Mouse (Mus musculus): ENCODE results near the gene Pdia6. TPM values are rescaled to one million over a fixed set of nuclear protein-coding genes. Genes with fewer than 3 reads are reported as not detected.
A peak's percentile ranks its signal among the peaks of the same experiment; 100 is the strongest.

Pdia6 gene
- total and polyA plus RNA-seq, 2 experiments from 2014 or later = 76.3 to 194 TPM

DNA sequence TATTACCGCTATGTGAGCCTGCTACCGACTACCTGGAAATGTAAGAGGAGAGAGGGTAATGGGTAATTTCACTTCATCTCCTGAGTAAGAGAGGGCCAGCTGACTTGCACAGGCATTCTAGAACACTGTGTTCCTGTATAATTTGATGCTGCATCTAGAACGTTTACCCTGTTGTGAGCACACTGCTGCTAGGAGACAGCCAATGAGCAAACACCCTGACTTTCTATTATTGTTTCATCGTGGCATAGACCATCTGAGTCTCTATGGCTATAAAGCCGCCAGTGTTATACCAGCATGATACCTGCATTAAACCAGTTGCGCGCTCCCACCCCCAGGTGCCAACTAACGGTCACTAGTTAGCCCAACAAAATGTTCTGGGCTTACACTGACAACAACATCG is 24.7 kb upstream of the Pdia6 start:
- Histone ChIP-seq H3K4me1 (ENCODE audit: insufficient read depth, low read length) (no peaks in the 10 kb centered on the region), H3K4me3 (ENCODE audit: low read length) (no peak overlapping the region), H3K9ac (replicated peaks; ENCODE audit: low read length) (no peak overlapping the region), H3K27me3 (ENCODE audit: insufficient read depth, low read length) (no peaks in the 10 kb centered on the region), H3K27ac (no peak overlapping the region), H3K36me3 (ENCODE audit: insufficient read depth, low read length) (no peaks in the 10 kb centered on the region), H3K4me2 (ENCODE audit: low read depth, low read length) (no peak overlapping the region), H3K9me3 (ENCODE audit: low read length) (no peaks in the 10 kb centered on the region)
- no peak for TF ChIP-seq CTCF (IDR thresholded peaks at IDR 0.05; ENCODE audit: low read depth)
- DNase-seq (ENCODE audit: low spot score) (no peak), ATAC-seq (no peak)
- 91% methylated on average over 9 of the region's 9 CpGs for WGBS

DNA sequence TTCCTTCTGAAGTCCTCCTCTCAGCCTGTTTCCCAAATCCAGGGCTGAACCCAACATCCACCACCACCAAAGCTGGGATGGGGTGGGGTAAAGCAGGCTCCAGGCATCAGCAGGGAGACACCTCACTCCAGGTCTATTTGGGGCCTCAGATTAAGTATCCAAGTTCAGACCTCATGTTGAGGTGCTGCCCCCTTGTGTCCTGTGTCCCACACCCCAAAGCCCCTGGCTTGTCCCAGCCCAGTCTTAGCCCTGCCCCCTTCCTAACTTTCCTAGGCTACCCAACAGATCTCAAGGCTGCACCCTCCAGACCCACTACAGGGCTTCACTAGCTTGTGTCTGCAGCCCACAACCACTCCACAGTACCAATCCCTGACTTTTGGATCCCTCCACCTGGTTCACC is 24.3 kb upstream of the Pdia6 start:
- Histone ChIP-seq H3K36me3 (ENCODE audit: insufficient read depth, low read length) (no peaks in the 10 kb centered on the region), H3K27me3 (ENCODE audit: insufficient read depth, low read length) (no peaks in the 10 kb centered on the region), H3K4me3 (ENCODE audit: low read length) (no peak overlapping the region), H3K27ac (no peak overlapping the region), H3K9me3 (ENCODE audit: low read length) (no peaks in the 10 kb centered on the region), H3K4me2 (ENCODE audit: low read depth, low read length) (no peak overlapping the region), H3K9ac (replicated peaks; ENCODE audit: low read length) (no peak overlapping the region), H3K4me1 (ENCODE audit: insufficient read depth, low read length) (no peaks in the 10 kb centered on the region)
- peak; percentile 30 for TF ChIP-seq CTCF (IDR thresholded peaks at IDR 0.05; ENCODE audit: low read depth)
- DNase-seq (ENCODE audit: low spot score) (no peak), ATAC-seq (no peak)

DNA sequence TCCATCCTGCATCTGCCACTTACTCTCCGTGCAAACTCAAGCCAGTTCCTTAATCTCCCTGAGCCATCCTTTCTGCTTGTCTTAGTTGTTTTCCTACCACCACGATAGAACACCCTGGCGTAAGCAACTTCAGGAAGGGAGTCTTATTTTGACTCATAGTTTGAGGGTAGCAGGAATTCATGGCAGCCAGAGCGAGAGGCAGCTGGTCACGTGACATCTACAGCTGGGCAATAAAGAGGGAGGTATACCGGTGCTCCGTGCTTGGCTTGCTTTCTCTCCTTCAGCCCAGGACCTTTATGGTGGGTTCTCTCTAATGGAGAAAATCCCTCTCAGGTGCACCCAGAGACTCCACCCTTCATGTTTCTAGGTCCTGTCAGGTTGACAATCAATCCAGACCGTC is 15.4 kb upstream of the Pdia6 start:
- no peak for DNase-seq (ENCODE audit: low spot score)

DNA sequence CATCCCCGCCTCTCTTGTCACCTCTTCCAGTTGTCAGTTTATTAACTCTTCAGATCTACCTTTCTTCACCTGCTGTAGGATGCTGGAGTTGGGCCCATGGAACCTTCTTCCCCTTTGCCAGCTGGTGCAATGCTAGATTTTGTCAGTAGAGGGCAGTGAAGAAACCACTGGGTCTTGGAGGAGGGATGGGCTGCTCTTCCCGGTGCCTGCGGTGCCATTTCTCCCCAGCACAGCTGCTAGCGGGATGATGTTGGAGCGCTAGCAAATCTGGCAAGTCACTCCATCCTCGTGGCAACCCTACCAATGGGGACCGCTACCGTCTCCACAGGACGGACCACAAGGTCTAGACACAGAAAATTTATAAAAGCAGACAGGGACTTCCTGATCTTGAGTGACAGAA is 13.3 kb upstream of the Pdia6 start:
- Histone ChIP-seq H3K4me2 (ENCODE audit: low read depth, low read length) (peak overlapping the region; percentile 50), H3K27ac (no peak overlapping the region), H3K9ac (replicated peaks; ENCODE audit: low read length) (no peak overlapping the region), H3K27me3 (ENCODE audit: insufficient read depth, low read length) (no peaks in the 10 kb centered on the region), H3K36me3 (ENCODE audit: insufficient read depth, low read length) (no peaks in the 10 kb centered on the region), H3K4me3 (ENCODE audit: low read length) (peak overlapping the region; percentile 13; the same call in 1 of the 2 replicates), H3K9me3 (ENCODE audit: low read length) (no peaks in the 10 kb centered on the region), H3K4me1 (ENCODE audit: insufficient read depth, low read length) (no peaks in the 10 kb centered on the region)
- peak; percentile 90 for TF ChIP-seq CTCF (IDR thresholded peaks at IDR 0.05; ENCODE audit: low read depth)
- ATAC-seq (peak; percentile 70), DNase-seq (ENCODE audit: low spot score) (peak; percentile 87)
- whole genome bisulfite sequencing = 6% methylated on average over 9 of the region's 9 CpGs

More for the DNA sequence above, 15.4 kb upstream of the Pdia6 start:
- Histone ChIP-seq H3K27ac (no peak overlapping the region), H3K9me3 (ENCODE audit: low read length) (no peaks in the 10 kb centered on the region), H3K36me3 (ENCODE audit: insufficient read depth, low read length) (no peaks in the 10 kb centered on the region), H3K9ac (replicated peaks; ENCODE audit: low read length) (no peak overlapping the region), H3K4me2 (ENCODE audit: low read depth, low read length) (no peak overlapping the region), H3K4me3 (ENCODE audit: low read length) (no peak overlapping the region), H3K4me1 (ENCODE audit: insufficient read depth, low read length) (no peaks in the 10 kb centered on the region), H3K27me3 (ENCODE audit: insufficient read depth, low read length) (no peaks in the 10 kb centered on the region)
- TF ChIP-seq CTCF (IDR thresholded peaks at IDR 0.05; ENCODE audit: low read depth) = no peak
- 83% methylated on average over 8 of the region's 8 CpGs for WGBS
- ATAC-seq = no peak

DNA sequence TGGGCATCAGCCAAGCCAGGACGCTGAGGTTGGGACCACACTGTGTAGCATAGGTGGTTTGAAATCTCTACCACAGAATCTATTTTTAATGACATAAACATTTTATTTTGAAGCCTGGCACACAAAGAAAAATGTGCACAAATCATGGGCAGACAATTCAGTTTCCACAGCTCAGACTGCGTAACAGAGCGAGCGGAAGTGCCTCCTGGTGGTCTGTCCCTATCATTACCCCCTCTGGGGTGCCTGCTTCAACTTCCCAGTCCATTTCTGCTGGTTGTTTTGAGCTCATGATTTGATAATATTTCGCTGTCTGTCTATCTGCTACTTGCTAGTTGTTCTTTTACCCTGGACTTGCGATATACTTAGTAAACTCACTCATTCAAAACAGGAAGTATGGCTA is 10.7 kb upstream of the Pdia6 start:
- no peaks in the 10 kb centered on the region for H3K36me3 ChIP-seq (ENCODE audit: insufficient read depth, low read length)
- H3K4me1 ChIP-seq (ENCODE audit: insufficient read depth, low read length) = no peaks in the 10 kb centered on the region
- ATAC-seq (peak; percentile 28; the same call in 1 of the 2 replicates), DNase-seq (ENCODE audit: low spot score) (peak; percentile 55)
- WGBS = 86% methylated on average over 6 of the region's 6 CpGs
- H3K27ac ChIP-seq = no peak overlapping the region
- no peak overlapping the region for H3K4me3 ChIP-seq (ENCODE audit: low read length)
- H3K9me3 ChIP-seq (ENCODE audit: low read length) = no peaks in the 10 kb centered on the region
- no peaks in the 10 kb centered on the region for H3K27me3 ChIP-seq (ENCODE audit: insufficient read depth, low read length)
- TF ChIP-seq CTCF (IDR thresholded peaks at IDR 0.05; ENCODE audit: low read depth) = peak; percentile 55
- no peak overlapping the region for H3K4me2 ChIP-seq (ENCODE audit: low read depth, low read length)
- H3K9ac ChIP-seq (replicated peaks; ENCODE audit: low read length) = no peak overlapping the region

DNA sequence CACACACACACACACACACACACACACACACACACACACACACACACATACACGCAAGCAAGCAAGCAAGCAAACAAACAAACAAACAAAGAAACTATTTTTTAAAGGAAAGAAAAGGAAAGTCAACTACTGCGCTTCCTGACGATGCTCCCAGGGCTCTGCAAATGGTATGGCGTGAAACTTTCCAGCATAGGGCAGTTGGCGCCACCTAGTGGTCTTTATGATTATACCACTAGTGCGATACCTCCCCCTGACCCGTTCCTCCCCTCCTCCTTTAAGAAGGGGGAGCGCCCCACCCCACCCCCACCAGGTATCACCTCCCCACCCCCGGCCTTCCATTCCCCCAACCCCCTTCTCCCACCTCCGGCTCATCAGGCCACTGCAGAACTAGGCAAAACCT is 9.4 kb upstream of the Pdia6 start:
- ATAC-seq = peak; percentile 61; the same call in 1 of the 2 replicates
- H3K27ac ChIP-seq = no peak overlapping the region
- peak; percentile 84 for TF ChIP-seq CTCF (IDR thresholded peaks at IDR 0.05; ENCODE audit: low read depth)
- no peak overlapping the region for H3K4me3 ChIP-seq (ENCODE audit: low read length)
- no peak overlapping the region for H3K9ac ChIP-seq (replicated peaks; ENCODE audit: low read length)
- WGBS = 5% methylated on average over 9 of the region's 10 CpGs
- H3K4me2 ChIP-seq (ENCODE audit: low read depth, low read length) = no peak overlapping the region
- H3K4me1 ChIP-seq (ENCODE audit: insufficient read depth, low read length) = no peaks in the 10 kb centered on the region
- no peaks in the 10 kb centered on the region for H3K27me3 ChIP-seq (ENCODE audit: insufficient read depth, low read length)
- H3K9me3 ChIP-seq (ENCODE audit: low read length) = no peaks in the 10 kb centered on the region
- DNase-seq (ENCODE audit: low spot score) = peak; percentile 87
- H3K36me3 ChIP-seq (ENCODE audit: insufficient read depth, low read length) = no peaks in the 10 kb centered on the region

DNA sequence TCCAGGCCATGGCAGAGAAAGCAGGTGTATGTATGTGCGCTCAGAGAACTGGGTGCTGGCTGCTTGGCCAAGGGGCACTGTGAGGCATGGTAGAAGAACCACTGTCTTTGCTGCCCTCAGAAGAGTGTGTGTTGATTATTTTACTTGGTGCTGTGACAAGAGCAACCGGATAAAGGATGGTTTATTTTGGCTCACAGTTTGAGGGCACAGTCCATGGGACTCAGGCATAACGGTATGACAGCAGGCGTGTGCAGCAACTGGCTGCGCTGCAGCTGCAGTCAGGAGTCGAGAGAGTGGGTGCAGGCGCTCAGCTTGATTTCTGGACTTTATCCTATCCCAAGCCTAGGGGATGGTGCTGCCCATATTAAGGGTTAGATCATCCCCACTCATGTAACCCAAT is 7.9 kb upstream of the Pdia6 start:
- Histone ChIP-seq H3K36me3 (ENCODE audit: insufficient read depth, low read length) (no peaks in the 10 kb centered on the region), H3K27me3 (ENCODE audit: insufficient read depth, low read length) (no peaks in the 10 kb centered on the region), H3K9ac (replicated peaks; ENCODE audit: low read length) (no peak overlapping the region), H3K4me1 (ENCODE audit: insufficient read depth, low read length) (no peaks in the 10 kb centered on the region), H3K4me3 (ENCODE audit: low read length) (no peak overlapping the region), H3K9me3 (ENCODE audit: low read length) (no peaks in the 10 kb centered on the region), H3K4me2 (ENCODE audit: low read depth, low read length) (no peak overlapping the region), H3K27ac (no peak overlapping the region)
- ATAC-seq (no peak), DNase-seq (ENCODE audit: low spot score) (no peak)
- no peak for TF ChIP-seq CTCF (IDR thresholded peaks at IDR 0.05; ENCODE audit: low read depth)
- 86% methylated on average over 7 of the region's 7 CpGs for WGBS

Measured in hindbrain, postnatal 0 days (tissue).